Mouse (Mus musculus): ENCODE data around the gene Bco1. TPM values are rescaled to one million over a fixed set of nuclear protein-coding genes. Genes with fewer than 3 reads are reported as not detected.
A peak's percentile ranks its signal among the peaks of the same experiment; 100 is the strongest.

Bco1 gene
- polyA plus RNA-seq, 1 experiment from 2014 or later, result 0.38 TPM

DNA sequence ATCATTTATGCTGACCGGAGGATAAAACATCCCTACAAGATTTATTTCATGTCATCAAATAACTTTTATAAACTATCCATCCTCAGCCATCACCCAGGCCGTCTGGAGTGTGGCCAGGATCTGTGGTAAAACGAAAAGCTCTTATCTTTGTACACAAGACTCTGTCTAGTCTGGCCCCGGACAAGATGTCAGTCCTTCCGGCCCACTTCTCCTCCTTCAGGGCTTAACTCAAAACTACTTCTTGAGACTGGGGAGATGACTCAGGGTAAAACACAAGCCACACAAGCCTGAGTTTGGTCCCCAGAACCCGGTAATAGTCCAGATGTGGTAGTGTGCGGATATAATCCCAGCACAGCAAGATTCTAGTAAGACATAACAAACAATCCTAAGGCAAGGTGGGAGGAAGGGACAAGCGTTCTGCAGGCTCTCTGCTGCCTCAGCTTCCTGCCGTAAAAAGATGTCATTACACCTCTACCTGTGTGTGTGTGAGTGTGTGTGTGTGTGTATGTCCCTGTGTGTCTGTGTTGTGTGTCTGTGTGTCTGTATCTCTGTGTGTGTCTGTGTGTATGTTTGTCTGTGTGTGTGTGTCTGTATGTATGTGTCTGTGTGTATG is 12.6 kb upstream of the Bco1 start:
- WGBS, result 69% methylated on average over 9 of the region's 9 CpGs
- Histone ChIP-seq H3K9me3 (ENCODE audit: control insufficient read depth, low read length) (no peaks in the 10 kb centered on the region), H3K4me1 (ENCODE audit: control insufficient read depth, insufficient read depth, low read length) (no peaks in the 10 kb centered on the region), H3K4me2 (replicated peaks; ENCODE audit: low read depth, low read length) (no peak overlapping the region), H3K27me3 (ENCODE audit: control insufficient read depth, insufficient read depth, low read length) (no peaks in the 10 kb centered on the region; the same call in 1 of the 2 replicates), H3K4me3 (ENCODE audit: low read length) (no peak overlapping the region), H3K36me3 (ENCODE audit: control insufficient read depth, insufficient read depth, low read length) (no peaks in the 10 kb centered on the region), H3K27ac (ENCODE audit: low read depth, low read length) (no peak overlapping the region), H3K9ac (ENCODE audit: low read depth, low read length) (no peak overlapping the region)
- no peak for ATAC-seq (ENCODE audit: low FRiP score, low TSS enrichment)

DNA sequence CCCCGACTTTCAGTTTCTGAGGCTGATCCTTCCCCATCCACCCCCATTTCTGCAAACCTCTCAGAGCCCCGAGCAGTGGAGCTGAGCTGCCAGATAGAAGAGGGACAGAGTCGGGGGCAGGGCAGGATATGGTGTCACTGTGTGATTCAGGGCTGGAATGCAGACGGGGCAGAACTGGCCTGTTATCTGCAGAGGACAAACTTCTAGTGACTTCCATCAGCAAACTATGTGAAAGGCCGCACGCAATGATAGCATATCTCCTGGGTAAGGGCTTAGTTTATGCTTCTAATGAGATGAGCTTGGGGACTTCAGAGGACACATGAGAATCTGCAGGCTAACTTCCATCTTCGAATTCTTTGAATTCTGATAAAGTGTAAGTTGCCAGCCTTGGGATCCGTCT is 10.1 kb upstream of the Bco1 start:
- Histone ChIP-seq H3K4me2 (replicated peaks; ENCODE audit: low read depth, low read length) (no peak overlapping the region), H3K4me1 (ENCODE audit: control insufficient read depth, insufficient read depth, low read length) (no peaks in the 10 kb centered on the region), H3K27ac (ENCODE audit: low read depth, low read length) (no peak overlapping the region), H3K9me3 (ENCODE audit: control insufficient read depth, low read length) (no peaks in the 10 kb centered on the region), H3K36me3 (ENCODE audit: control insufficient read depth, insufficient read depth, low read length) (no peaks in the 10 kb centered on the region), H3K9ac (ENCODE audit: low read depth, low read length) (no peak overlapping the region), H3K27me3 (ENCODE audit: control insufficient read depth, insufficient read depth, low read length) (no peaks in the 10 kb centered on the region; the same call in 1 of the 2 replicates), H3K4me3 (ENCODE audit: low read length) (no peak overlapping the region)
- WGBS, result 55% methylated on average over 8 of the region's 8 CpGs
- ATAC-seq (ENCODE audit: low FRiP score, low TSS enrichment), result no peak

DNA sequence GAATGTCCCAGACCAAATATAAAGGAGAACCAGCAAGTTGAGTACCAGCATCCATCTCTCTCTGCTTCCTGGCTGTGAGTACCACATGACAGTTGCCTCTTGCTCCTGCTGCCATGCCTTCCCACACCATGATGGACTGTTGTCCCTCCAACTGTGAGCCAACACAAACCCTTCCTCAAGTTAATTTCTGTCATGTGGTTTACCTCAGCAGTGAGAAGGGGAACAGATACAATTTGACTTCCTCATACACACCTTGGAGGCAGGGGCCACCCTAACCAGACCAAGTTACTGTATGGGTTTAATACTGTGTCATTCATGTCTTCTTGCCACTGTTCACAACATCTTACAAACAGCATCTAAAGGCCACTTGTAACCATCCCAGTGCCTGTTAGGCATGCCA is 8.6 kb upstream of the Bco1 start:
- Histone ChIP-seq H3K9me3 (ENCODE audit: control insufficient read depth, low read length) (no peaks in the 10 kb centered on the region), H3K9ac (ENCODE audit: low read depth, low read length) (no peak overlapping the region), H3K27me3 (ENCODE audit: control insufficient read depth, insufficient read depth, low read length) (no peaks in the 10 kb centered on the region; the same call in 1 of the 2 replicates), H3K4me1 (ENCODE audit: control insufficient read depth, insufficient read depth, low read length) (no peaks in the 10 kb centered on the region), H3K4me3 (ENCODE audit: low read length) (no peak overlapping the region), H3K4me2 (replicated peaks; ENCODE audit: low read depth, low read length) (no peak overlapping the region), H3K36me3 (ENCODE audit: control insufficient read depth, insufficient read depth, low read length) (no peaks in the 10 kb centered on the region), H3K27ac (ENCODE audit: low read depth, low read length) (no peak overlapping the region)
- ATAC-seq (ENCODE audit: low FRiP score, low TSS enrichment), result no peak

DNA sequence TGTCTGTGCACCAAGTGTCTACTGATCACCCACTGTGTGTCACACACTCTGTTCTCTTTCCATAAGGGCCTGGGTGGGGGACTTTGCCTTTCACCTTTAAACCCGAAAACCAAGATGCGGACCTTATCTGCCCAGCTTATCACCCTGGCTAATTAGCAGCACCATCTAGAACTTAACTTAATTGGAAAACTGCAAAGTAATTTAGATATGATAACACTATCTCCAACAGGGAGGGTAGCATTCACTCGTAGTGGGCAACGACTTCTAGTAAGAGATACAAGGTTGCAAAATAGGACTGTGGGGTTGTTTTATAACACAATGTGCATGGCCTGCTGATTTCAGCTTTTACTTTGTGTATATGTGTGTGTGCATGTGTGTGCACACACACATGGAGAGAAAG is 5.9 kb upstream of the Bco1 start:
- Histone ChIP-seq H3K4me1 (ENCODE audit: control insufficient read depth, insufficient read depth, low read length) (no peaks in the 10 kb centered on the region), H3K4me2 (replicated peaks; ENCODE audit: low read depth, low read length) (no peak overlapping the region), H3K4me3 (ENCODE audit: low read length) (no peak overlapping the region), H3K9me3 (ENCODE audit: control insufficient read depth, low read length) (no peaks in the 10 kb centered on the region), H3K27me3 (ENCODE audit: control insufficient read depth, insufficient read depth, low read length) (no peaks in the 10 kb centered on the region; the same call in 1 of the 2 replicates), H3K9ac (ENCODE audit: low read depth, low read length) (no peak overlapping the region), H3K36me3 (ENCODE audit: control insufficient read depth, insufficient read depth, low read length) (no peaks in the 10 kb centered on the region), H3K27ac (ENCODE audit: low read depth, low read length) (no peak overlapping the region)
- WGBS, result 85% methylated on average over 4 of the region's 4 CpGs
- ATAC-seq (ENCODE audit: low FRiP score, low TSS enrichment), result no peak

DNA sequence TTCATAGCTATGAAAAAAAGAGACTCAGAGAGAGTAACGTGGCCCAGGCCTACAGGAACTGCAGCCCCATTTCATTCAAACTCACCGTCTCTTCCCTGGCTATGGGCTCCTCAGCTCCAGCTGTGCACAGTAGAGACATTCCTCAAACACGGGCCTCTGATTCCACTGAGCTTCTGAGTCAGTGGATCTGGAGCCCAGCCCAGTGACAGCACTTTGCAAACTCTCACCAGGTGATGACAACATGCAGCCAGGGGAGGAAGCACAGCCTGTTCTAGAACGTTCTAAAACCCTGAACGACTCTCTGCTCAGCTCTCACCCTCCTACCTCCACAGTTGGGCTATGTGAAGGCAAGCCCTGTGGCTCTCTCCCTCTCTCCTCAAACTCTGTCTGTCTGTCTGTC is 1.6 kb upstream of the Bco1 start:
- Histone ChIP-seq H3K27me3 (ENCODE audit: control insufficient read depth, insufficient read depth, low read length) (no peaks in the 10 kb centered on the region), H3K36me3 (ENCODE audit: control insufficient read depth, insufficient read depth, low read length) (no peaks in the 10 kb centered on the region), H3K4me2 (replicated peaks; ENCODE audit: low read depth, low read length) (no peak overlapping the region), H3K4me3 (ENCODE audit: low read length) (no peak overlapping the region), H3K9me3 (ENCODE audit: control insufficient read depth, low read length) (no peaks in the 10 kb centered on the region), H3K27ac (ENCODE audit: low read depth, low read length) (no peak overlapping the region), H3K4me1 (ENCODE audit: control insufficient read depth, insufficient read depth, low read length) (0 out of 2 replicates have a peak, but pooled peaks cover 3% of the 10 kb centered on the region), H3K9ac (ENCODE audit: low read depth, low read length) (no peak overlapping the region)
- 67% methylated on average over 5 of the region's 5 CpGs for WGBS
- ATAC-seq (ENCODE audit: low FRiP score, low TSS enrichment), result no peak

- 71% methylated on average over 10 of the region's 10 CpGs for WGBS
- 0 out of 2 replicates have a peak, but pooled peaks cover 3% of the 10 kb centered on the region for H3K4me1 ChIP-seq (ENCODE audit: control insufficient read depth, insufficient read depth, low read length)
- no peak for ATAC-seq (ENCODE audit: low FRiP score, low TSS enrichment)
- no peak overlapping the region for H3K4me3 ChIP-seq (ENCODE audit: low read length)
- no peak overlapping the region for H3K9ac ChIP-seq (ENCODE audit: low read depth, low read length)
- no peaks in the 10 kb centered on the region for H3K27me3 ChIP-seq (ENCODE audit: control insufficient read depth, insufficient read depth, low read length)
- H3K36me3 ChIP-seq (ENCODE audit: control insufficient read depth, insufficient read depth, low read length), result no peaks in the 10 kb centered on the region
- H3K4me2 ChIP-seq (replicated peaks; ENCODE audit: low read depth, low read length), result no peak overlapping the region
- 0 out of 2 replicates have a peak, but pooled peaks cover 3% of the 10 kb centered on the region for H3K9me3 ChIP-seq (ENCODE audit: control insufficient read depth, low read length)
- H3K27ac ChIP-seq (ENCODE audit: low read depth, low read length), result no peak overlapping the region
Measured at GRCm38 (mm10) chr8:117097051-117097563, 1.5 kb downstream of the Bco1 start.

DNA sequence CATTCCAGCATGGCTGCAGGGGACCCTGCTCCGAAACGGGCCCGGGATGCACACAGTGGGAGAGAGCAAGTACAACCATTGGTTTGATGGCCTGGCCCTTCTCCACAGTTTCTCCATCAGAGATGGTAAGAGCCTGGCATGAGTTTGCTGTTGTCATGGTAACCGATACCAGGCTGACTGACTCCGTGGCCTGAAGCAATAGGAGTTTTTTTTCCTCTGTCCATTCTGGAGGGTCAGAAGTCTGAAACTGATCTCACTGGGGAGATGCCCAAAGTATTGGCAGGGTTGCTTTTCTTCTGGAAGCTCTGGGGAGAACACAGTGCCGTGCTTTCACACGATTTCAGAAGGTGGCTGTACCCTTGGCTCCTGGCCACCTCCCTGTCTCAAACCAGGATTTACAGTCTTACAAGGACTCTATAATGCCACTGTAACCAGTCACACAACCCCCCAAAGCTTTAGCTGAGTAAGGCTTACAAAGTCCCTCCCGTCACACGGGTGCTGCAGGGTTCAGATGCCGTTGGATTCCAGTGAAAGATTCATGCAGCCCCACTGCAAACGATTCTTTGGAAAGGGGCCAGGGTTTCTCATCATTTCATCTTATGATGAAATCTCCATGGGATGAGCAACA is 2.0 kb downstream of the Bco1 start:
- H3K4me2 ChIP-seq (replicated peaks; ENCODE audit: low read depth, low read length), result no peak overlapping the region
- 0 out of 2 replicates have a peak, but pooled peaks cover 3% of the 10 kb centered on the region for H3K4me1 ChIP-seq (ENCODE audit: control insufficient read depth, insufficient read depth, low read length)
- H3K9ac ChIP-seq (ENCODE audit: low read depth, low read length), result no peak overlapping the region
- H3K4me3 ChIP-seq (ENCODE audit: low read length), result no peak overlapping the region
- WGBS, result 43% methylated on average over 11 of the region's 11 CpGs
- 0 out of 2 replicates have a peak, but pooled peaks cover 3% of the 10 kb centered on the region for H3K9me3 ChIP-seq (ENCODE audit: control insufficient read depth, low read length)
- no peaks in the 10 kb centered on the region for H3K27me3 ChIP-seq (ENCODE audit: control insufficient read depth, insufficient read depth, low read length)
- 0 out of 2 replicates have a peak, but pooled peaks have one; percentile 52 for ATAC-seq (ENCODE audit: low FRiP score, low TSS enrichment)
- no peak overlapping the region for H3K27ac ChIP-seq (ENCODE audit: low read depth, low read length)
- no peaks in the 10 kb centered on the region for H3K36me3 ChIP-seq (ENCODE audit: control insufficient read depth, insufficient read depth, low read length)

DNA sequence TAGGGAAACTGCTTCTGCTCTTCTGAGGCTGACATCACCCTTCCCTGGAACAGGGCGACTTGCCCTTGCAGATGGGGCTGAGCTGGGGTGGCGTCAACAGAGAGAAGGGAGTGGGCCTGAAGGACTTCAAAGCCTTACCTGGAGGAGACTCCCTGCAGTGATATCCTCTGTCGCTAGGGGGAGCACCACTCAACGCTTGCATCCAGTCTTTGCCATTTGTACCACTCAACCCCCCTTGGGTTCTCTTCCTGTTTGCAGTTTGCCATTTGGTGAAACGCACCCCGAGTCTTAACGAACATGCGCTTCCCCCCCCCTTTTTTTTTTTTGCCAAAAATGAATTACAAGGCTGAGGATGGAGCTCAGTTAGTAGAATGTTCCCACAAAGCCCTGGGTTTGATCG is 11.9 kb downstream of the Bco1 start:
- ATAC-seq (ENCODE audit: low FRiP score, low TSS enrichment), result no peak

DNA sequence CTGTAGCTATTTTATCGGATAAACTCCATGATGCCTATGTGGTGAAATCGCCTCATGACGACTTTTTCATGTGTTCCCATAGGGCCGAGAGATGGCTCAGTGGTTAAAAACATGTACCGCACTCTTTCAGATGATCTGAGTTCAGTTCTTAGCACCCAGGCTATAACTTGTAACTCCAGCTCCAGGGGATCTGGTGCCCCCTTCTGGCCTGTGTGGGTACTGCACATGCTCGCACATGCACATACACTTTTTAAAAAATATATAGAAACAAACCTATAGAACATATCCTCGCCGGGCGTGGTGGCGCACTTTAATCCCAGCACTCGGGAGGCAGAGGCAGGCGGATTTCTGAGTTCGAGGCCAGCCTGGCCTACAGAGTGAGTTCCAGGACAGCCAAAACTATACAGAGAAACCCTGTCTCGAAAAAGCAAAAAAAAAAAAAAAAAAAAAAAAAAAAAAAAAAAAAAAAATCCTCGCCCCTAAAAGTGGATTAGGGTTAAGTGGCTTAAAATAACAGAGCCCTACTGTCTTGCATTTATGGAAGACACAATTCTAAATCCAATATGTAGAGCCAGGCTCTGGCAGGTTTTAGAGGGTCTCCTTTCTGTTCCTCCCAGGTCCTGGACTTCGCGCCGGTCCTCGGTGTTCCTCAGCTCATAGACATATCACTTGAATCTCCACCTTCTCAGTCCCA is 13.5 kb downstream of the Bco1 start:
- H3K9me3 ChIP-seq (ENCODE audit: control insufficient read depth, low read length), result no peaks in the 10 kb centered on the region
- no peaks in the 10 kb centered on the region for H3K4me1 ChIP-seq (ENCODE audit: control insufficient read depth, insufficient read depth, low read length)
- no peak overlapping the region for H3K4me2 ChIP-seq (replicated peaks; ENCODE audit: low read depth, low read length)
- no peaks in the 10 kb centered on the region for H3K27me3 ChIP-seq (ENCODE audit: control insufficient read depth, insufficient read depth, low read length)
- H3K27ac ChIP-seq (ENCODE audit: low read depth, low read length), result no peak overlapping the region
- H3K9ac ChIP-seq (ENCODE audit: low read depth, low read length), result no peak overlapping the region
- 90% methylated on average over 19 of the region's 19 CpGs for WGBS
- H3K36me3 ChIP-seq (ENCODE audit: control insufficient read depth, insufficient read depth, low read length), result no peaks in the 10 kb centered on the region
- ATAC-seq (ENCODE audit: low FRiP score, low TSS enrichment), result no peak
- no peak overlapping the region for H3K4me3 ChIP-seq (ENCODE audit: low read length)

More for the DNA sequence above, 11.9 kb downstream of the Bco1 start:
- H3K4me2 ChIP-seq (replicated peaks; ENCODE audit: low read depth, low read length), result no peak overlapping the region
- H3K4me3 ChIP-seq (ENCODE audit: low read length), result no peak overlapping the region
- 12% methylated on average over 9 of the region's 9 CpGs for WGBS
- H3K9me3 ChIP-seq (ENCODE audit: control insufficient read depth, low read length), result no peaks in the 10 kb centered on the region
- no peaks in the 10 kb centered on the region for H3K27me3 ChIP-seq (ENCODE audit: control insufficient read depth, insufficient read depth, low read length)
- no peaks in the 10 kb centered on the region for H3K4me1 ChIP-seq (ENCODE audit: control insufficient read depth, insufficient read depth, low read length)
- H3K27ac ChIP-seq (ENCODE audit: low read depth, low read length), result no peak overlapping the region
- no peaks in the 10 kb centered on the region for H3K36me3 ChIP-seq (ENCODE audit: control insufficient read depth, insufficient read depth, low read length)
- H3K9ac ChIP-seq (ENCODE audit: low read depth, low read length), result no peak overlapping the region
